Mouse (Mus musculus) MEL (cell line): ENCODE measurements around the gene Nup62. TPM values are rescaled to one million over a fixed set of nuclear protein-coding genes. Genes with fewer than 3 reads are reported as not detected.
A peak's percentile ranks its signal among the peaks of the same experiment; 100 is the strongest.
"Not testable (repeated sequence)": the region's sequence is repeated elsewhere in the genome, so short reads cannot be mapped to it uniquely, and the experiment has no call there.

Experiments used
- DNase-seq: peaks from one replicate; pipeline ENCODE4 v3.0.0; 2011; ENCODE audit warnings: low read depth, low spot score
- H3K27ac ChIP-seq: 2 replicates; pipeline ENCODE4 v1.5.1; 2012; ENCODE audit warnings: low read depth, mild to moderate bottlenecking, control low read depth, low read length, moderate library complexity; ENCODE audit not compliant: control insufficient read depth
- H3K27me3 ChIP-seq, 2 experiments: fragments of 150-350 bp in 1 of 2; sonication (generic) in 1 of 2; 2 replicates each; pipeline ENCODE4 v1.6.1; 2012; ENCODE audit warnings: low read length in 2 of 2, mild to moderate bottlenecking in 2 of 2, improper control_type of control experiment in 1 of 2, moderate library complexity in 1 of 2; ENCODE audit not compliant: insufficient read depth in 2 of 2, control insufficient read depth in 1 of 2
- H3K36me3 ChIP-seq, 2 experiments: 2 replicates each; pipeline ENCODE4 v1.6.1; 2012 to 2014; ENCODE audit warnings: low read length in 2 of 2, improper control_type of control experiment in 1 of 2, inconsistent platforms in 1 of 2, mild to moderate bottlenecking in 1 of 2; ENCODE audit not compliant: insufficient read depth in 2 of 2, control insufficient read depth in 1 of 2
- H3K4me1 ChIP-seq, 2 experiments: fragments of 150-350 bp in 1 of 2; sonication (generic) in 1 of 2; 2 replicates each; pipeline ENCODE4 v1.6.1; 2012; ENCODE audit warnings: low read length in 2 of 2, improper control_type of control experiment in 1 of 2, mild to moderate bottlenecking in 1 of 2; ENCODE audit not compliant: insufficient read depth in 2 of 2, control insufficient read depth in 1 of 2
- H3K4me3 ChIP-seq, 2 experiments: fragments of 150-350 bp in 1 of 2; sonication (generic) in 1 of 2; 2 replicates each; pipeline ENCODE4 v1.5.1; 2012; ENCODE audit warnings: low read depth in 2 of 2, low read length in 2 of 2, mild to moderate bottlenecking in 2 of 2, moderate library complexity in 2 of 2, control low read depth in 1 of 2, improper control_type of control experiment in 1 of 2; ENCODE audit not compliant: control insufficient read depth in 1 of 2, insufficient read depth in 1 of 2
- H3K79me2 ChIP-seq: 2 replicates; pipeline ENCODE4 v1.6.1; 2012; ENCODE audit warnings: mild to moderate bottlenecking, low read length, moderate library complexity; ENCODE audit not compliant: control insufficient read depth, poor library complexity, insufficient read depth
- H3K9ac ChIP-seq: 2 replicates; pipeline ENCODE4 v1.6.1; 2012; ENCODE audit warnings: low read depth, mild to moderate bottlenecking, control low read depth, low read length, moderate library complexity; ENCODE audit not compliant: control insufficient read depth, poor library complexity, severe bottlenecking
- H3K9me3 ChIP-seq: fragments of 150-350 bp; sonication (generic); replicated peaks from 2 replicates; pipeline ENCODE4 v1.6.1; 2012; ENCODE audit warnings: mild to moderate bottlenecking, low read length, improper control_type of control experiment, moderate library complexity; ENCODE audit not compliant: insufficient read depth
- CTCF ChIP-seq, 3 experiments: IDR thresholded peaks in 2 of 3; conservative IDR thresholded peaks in 1 of 3; 2 replicates each; pipeline ENCODE4 v1.5.1; 2011 to 2012; ENCODE audit warnings: low read length in 3 of 3, low read depth in 2 of 3, mild to moderate bottlenecking in 2 of 3, improper control_type of control experiment in 1 of 3, inconsistent platforms in 1 of 3, mixed read lengths in 1 of 3, moderate library complexity in 1 of 3; ENCODE audit not compliant: control insufficient read depth in 1 of 3, insufficient read depth in 1 of 3, poor library complexity in 1 of 3, severe bottlenecking in 1 of 3
- GABPA ChIP-seq: IDR thresholded peaks from 2 replicates; pipeline ENCODE4 v1.6.1; 2012; ENCODE audit warnings: low read depth, mild to moderate bottlenecking, inconsistent platforms, low read length, improper control_type of control experiment, moderate library complexity
- MYC ChIP-seq: IDR thresholded peaks from 2 replicates; pipeline ENCODE4 v1.6.1; 2011; ENCODE audit warnings: low read depth, mild to moderate bottlenecking, low read length, improper control_type of control experiment, moderate library complexity
- SMC3 ChIP-seq: IDR thresholded peaks from 2 replicates; pipeline ENCODE4 v1.6.1; 2011; ENCODE audit warnings: low read depth, low read length, improper control_type of control experiment
- ZKSCAN1 ChIP-seq: IDR thresholded peaks from 2 replicates; pipeline ENCODE4 v1.6.1; 2012; ENCODE audit warnings: low read depth, mild to moderate bottlenecking, inconsistent platforms, low read length, improper control_type of control experiment, moderate library complexity
- ZNF384 ChIP-seq: IDR thresholded peaks from 2 replicates; pipeline ENCODE4 v1.6.1; 2012; ENCODE audit warnings: low read depth, mild to moderate bottlenecking, inconsistent platforms, low read length, improper control_type of control experiment
- polyA plus RNA-seq, 2 experiments: library from polyadenylated mRNA; stranded (reverse) in 1 of 2; unstranded in 1 of 2; fragments of >175 nt in 1 of 2; fragments of >200 nt in 1 of 2; gene quantifications; 2 replicates each; pipeline versions ENCODE4 v1.2.1 to v1.2.4; 2012; ENCODE audit warnings: low replicate concordance in 2 of 2, low read depth in 1 of 2; ENCODE audit not compliant: insufficient read length in 2 of 2, insufficient read depth in 1 of 2, missing spikeins in 1 of 2
- total RNA-seq: library from RNA; depleted of rRNA; stranded (reverse); fragments of 300-350 nt; gene quantifications from 2 replicates; pipeline ENCODE4 v1.2.3, GENCODE M21; 2012; rRNA removed

Gene Nup62
- total and polyA plus RNA-seq, 3 experiments, result 136 to 235 TPM; not detected in 1

- not testable (repeated sequence) for H3K79me2 ChIP-seq, DNase-seq, H3K9me3 ChIP-seq, H3K9ac ChIP-seq, H3K27ac ChIP-seq, H3K27me3 ChIP-seq, H3K36me3 ChIP-seq, H3K4me1 ChIP-seq, H3K4me3 ChIP-seq
- peak in 2 of 3 experiments; percentile 16 to 18; a peak in 1 of 6 replicates for TF ChIP-seq CTCF (IDR thresholded peaks at IDR 0.05 in 2 of 3, conservative IDR thresholded peaks at IDR 0.05 in 1 of 3; ENCODE audit: control insufficient read depth in 1 of 3, insufficient read depth in 1 of 3, low read depth in 2 of 3, low read length in 3 of 3, poor library complexity in 1 of 3, severe bottlenecking in 1 of 3)
- TF ChIP-seq ZNF384, result peak; percentile 49; the same call in 1 of the 2 replicates
- TF ChIP-seq SMC3, result 0 out of 2 replicates have a peak, but pooled peaks have one; percentile 26
- TF ChIP-seq MYC, result 0 out of 2 replicates have a peak, but pooled peaks have one; percentile 56
Measured at GRCm38 (mm10) chr7:44871774-44872173, 55.9 kb downstream of the Nup62 start.

- TF ChIP-seq ZKSCAN1 (no peak), GABPA (no peak)
- H3K27ac ChIP-seq, result no peak overlapping the region
- H3K79me2 ChIP-seq, result no peaks in the 10 kb centered on the region
- H3K36me3 ChIP-seq, result no peaks in the 10 kb centered on the region
- H3K9ac ChIP-seq, result no peak overlapping the region
- no peak for DNase-seq
- no peaks in the 10 kb centered on the region for H3K9me3 ChIP-seq
- no peak overlapping the region for H3K4me3 ChIP-seq
- H3K4me1 ChIP-seq, result no peaks in the 10 kb centered on the region
- no peaks in the 10 kb centered on the region for H3K27me3 ChIP-seq
Measured at GRCm38 (mm10) chr7:44877833-44878232, 61.9 kb downstream of the Nup62 start.

Other genes with a start within 250 kb of the Nup62 start
- gene Napsa, start 243.7 kb upstream of the Nup62 start, total RNA-seq, result 0.23 TPM in 1 of 2 replicates, not detected in the other
- gene Napsa, start 243.7 kb upstream of the Nup62 start, polyA plus RNA-seq, result under 1 TPM in 1 of 2 experiments, not detected in 1; 0.33 TPM
- gene Kcnc3, start 225.4 kb upstream of the Nup62 start, total RNA-seq, result not detected in 2 replicates
- not detected for gene Kcnc3, start 225.4 kb upstream of the Nup62 start, polyA plus RNA-seq
- under 0.01 and 0.07 TPM in 2 replicates for gene Myh14, start 145.2 kb upstream of the Nup62 start, total RNA-seq
- under 1 TPM in 1 of 2 experiments, not detected in 1; 0.08 TPM for gene Myh14, start 145.2 kb upstream of the Nup62 start, polyA plus RNA-seq
- not detected in 2 replicates for gene Izumo2, start 107.3 kb upstream of the Nup62 start, total RNA-seq
- gene Izumo2, start 107.3 kb upstream of the Nup62 start, polyA plus RNA-seq, result not detected
- gene Vrk3, start 67.7 kb upstream of the Nup62 start, total RNA-seq, result 24.9 and 25.7 TPM in 2 replicates
- 10 to 100 TPM in 1 of 2 experiments, not detected in 1; 55.6 TPM for gene Vrk3, start 67.7 kb upstream of the Nup62 start, polyA plus RNA-seq
- 0.65 and 1.3 TPM in 2 replicates for gene Zfp473, start 65.0 kb upstream of the Nup62 start, total RNA-seq
- gene Zfp473, start 65.0 kb upstream of the Nup62 start, polyA plus RNA-seq, result under 1 TPM in 1 of 2 experiments, not detected in 1; 0.96 TPM
- gene Il4i1, start 299 bp downstream of the Nup62 start, total RNA-seq, result 0.73 and 0.92 TPM in 2 replicates
- under 1 TPM in 1 of 2 experiments, not detected in 1; 0.54 TPM for gene Il4i1, start 299 bp downstream of the Nup62 start, polyA plus RNA-seq
- 17.6 and 19.6 TPM in 2 replicates for gene Atf5, start 570 bp downstream of the Nup62 start, total RNA-seq
- gene Atf5, start 570 bp downstream of the Nup62 start, polyA plus RNA-seq, result 10 to 100 TPM in 1 of 2 experiments, not detected in 1; 95.5 TPM
- 32.0 and 37.3 TPM in 2 replicates for gene Akt1s1, start 32.9 kb downstream of the Nup62 start, total RNA-seq
- 10 to 100 TPM in 1 of 2 experiments, not detected in 1; 71.8 TPM for gene Akt1s1, start 32.9 kb downstream of the Nup62 start, polyA plus RNA-seq
- 16.7 and 16.9 TPM in 2 replicates for gene Tbc1d17, start 33.0 kb downstream of the Nup62 start, total RNA-seq
- gene Tbc1d17, start 33.0 kb downstream of the Nup62 start, polyA plus RNA-seq, result 10 to 100 TPM in 1 of 2 experiments, not detected in 1; 29.5 TPM
- 39.3 and 49.9 TPM in 2 replicates for gene Pnkp, start 41.1 kb downstream of the Nup62 start, total RNA-seq
- 10 to 100 TPM in 1 of 2 experiments, not detected in 1; 45.6 TPM for gene Pnkp, start 41.1 kb downstream of the Nup62 start, polyA plus RNA-seq
- 44.1 and 46.4 TPM in 2 replicates for gene Ptov1, start 53.7 kb downstream of the Nup62 start, total RNA-seq
- gene Ptov1, start 53.7 kb downstream of the Nup62 start, polyA plus RNA-seq, result 100 to 1,000 TPM in 1 of 2 experiments, not detected in 1; 168 TPM
- gene Med25, start 76.6 kb downstream of the Nup62 start, total RNA-seq, result 50.5 and 53.9 TPM in 2 replicates
- gene Med25, start 76.6 kb downstream of the Nup62 start, polyA plus RNA-seq, result 100 to 1,000 TPM in 1 of 2 experiments, not detected in 1; 118 TPM
- gene Fuz, start 80.0 kb downstream of the Nup62 start, total RNA-seq, result 6.8 and 9.4 TPM in 2 replicates
- 10 to 100 TPM in 1 of 2 experiments, not detected in 1; 18.1 TPM for gene Fuz, start 80.0 kb downstream of the Nup62 start, polyA plus RNA-seq
- gene Ap2a1, start 113.4 kb downstream of the Nup62 start, total RNA-seq, result 54.0 and 54.4 TPM in 2 replicates
- 100 to 1,000 TPM in 1 of 2 experiments, 10 to 100 TPM in 1; 73.1 to 107 TPM for gene Ap2a1, start 113.4 kb downstream of the Nup62 start, polyA plus RNA-seq
- gene Tsks, start 127.1 kb downstream of the Nup62 start, total RNA-seq, result 0.10 TPM in 1 of 2 replicates, not detected in the other
- gene Tsks, start 127.1 kb downstream of the Nup62 start, polyA plus RNA-seq, result under 1 TPM in 1 of 2 experiments, not detected in 1; 0.08 TPM
- 0.20 and 0.35 TPM in 2 replicates for gene Cpt1c, start 158.8 kb downstream of the Nup62 start, total RNA-seq
- under 1 TPM in 1 of 2 experiments, not detected in 1; 0.81 TPM for gene Cpt1c, start 158.8 kb downstream of the Nup62 start, polyA plus RNA-seq
- gene Prmt1, start 170.5 kb downstream of the Nup62 start, total RNA-seq, result 317 and 339 TPM in 2 replicates
- 100 to 1,000 TPM; 254 to 715 TPM for gene Prmt1, start 170.5 kb downstream of the Nup62 start, polyA plus RNA-seq
- 78.6 and 83.4 TPM in 2 replicates for gene Irf3, start 181.6 kb downstream of the Nup62 start, total RNA-seq
- 10 to 100 TPM in 1 of 2 experiments, not detected in 1; 82.1 TPM for gene Irf3, start 181.6 kb downstream of the Nup62 start, polyA plus RNA-seq
- 13.4 and 16.6 TPM in 2 replicates for gene Bcl2l12, start 182.6 kb downstream of the Nup62 start, total RNA-seq
- 10 to 100 TPM in 1 of 2 experiments, not detected in 1; 24.6 TPM for gene Bcl2l12, start 182.6 kb downstream of the Nup62 start, polyA plus RNA-seq
- 17.7 and 18.3 TPM in 2 replicates for gene Scaf1, start 200.3 kb downstream of the Nup62 start, total RNA-seq
- gene Scaf1, start 200.3 kb downstream of the Nup62 start, polyA plus RNA-seq, result 10 to 100 TPM; 34.4 to 81.5 TPM
- 4.2 and 5.0 TPM in 2 replicates for gene Rras, start 201.9 kb downstream of the Nup62 start, total RNA-seq
- 10 to 100 TPM in 1 of 2 experiments, not detected in 1; 24.1 TPM for gene Rras, start 201.9 kb downstream of the Nup62 start, polyA plus RNA-seq
- 3.3 and 3.5 TPM in 2 replicates for gene Prr12, start 236.8 kb downstream of the Nup62 start, total RNA-seq
- gene Prr12, start 236.8 kb downstream of the Nup62 start, polyA plus RNA-seq, result 10 to 100 TPM in 1 of 2 experiments, not detected in 1; 32.1 TPM
- gene Nosip, start 246.3 kb downstream of the Nup62 start, total RNA-seq, result 49.9 and 50.7 TPM in 2 replicates
- gene Nosip, start 246.3 kb downstream of the Nup62 start, polyA plus RNA-seq, result 10 to 100 TPM in 1 of 2 experiments, not detected in 1; 78.9 TPM
- 7.5 and 7.7 TPM in 2 replicates for gene Prrg2, start 246.6 kb downstream of the Nup62 start, total RNA-seq
- gene Prrg2, start 246.6 kb downstream of the Nup62 start, polyA plus RNA-seq, result 10 to 100 TPM in 1 of 2 experiments, not detected in 1; 16.9 TPM